Comparison of ENCODE assay signal across 12 mouse cellular contexts in the genomic region with DNA sequence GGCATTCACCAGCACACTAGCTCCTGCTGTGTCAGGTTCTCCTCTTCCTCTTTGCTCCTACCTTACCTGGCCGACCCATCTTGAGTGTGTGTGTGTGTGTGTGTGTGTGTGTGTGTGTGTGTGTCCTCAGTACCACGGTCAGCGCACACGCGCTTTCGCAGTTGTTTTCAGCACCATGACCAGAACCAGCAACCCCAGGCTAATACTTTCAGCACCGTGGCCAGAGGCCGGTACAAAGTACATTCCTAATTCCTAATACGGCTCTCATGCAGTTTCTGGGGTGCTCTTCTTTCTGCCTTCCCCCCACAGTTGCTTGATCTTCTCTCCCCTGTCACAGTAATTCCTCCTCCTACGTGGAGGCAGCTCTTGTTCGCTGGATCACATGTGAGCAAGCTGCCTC.
A peak's percentile ranks its signal among the peaks of the same experiment; 100 is the strongest.
DNase-seq lines count a peak whose midpoint lies in the region; ATAC-seq and TF ChIP-seq lines count a peak whose summit lies in the region.
"Had no signal": no experiment of that assay in that cellular context is flagged by ENCODE, and none has a peak within 500 bp of the region (broad histone marks: within the 10 kb centered on the region; RNA-seq: fewer than 3 reads in every experiment).

No protein-coding gene starts in this region.

- H3K9me3 ChIP-seq in neural tube, embryonic 15.5 days (replicated peaks): no peaks in the 10 kb centered on the region
- H3K9me3 ChIP-seq in kidney, embryonic 15.5 days (replicated peaks): no peaks in the 10 kb centered on the region
- H3K9me3 ChIP-seq in forebrain, postnatal 0 days (ENCODE audit: low read length): no peaks in the 10 kb centered on the region
- H3K9me3 ChIP-seq: heart, embryonic 15.5 days; neural tube, embryonic 12.5 days; stomach, embryonic 15.5 days had no signal

- H3K27ac ChIP-seq in neural tube, embryonic 15.5 days (replicated peaks): no peak overlapping the region
- no peak overlapping the region for H3K27ac ChIP-seq in kidney, embryonic 15.5 days
- no peak overlapping the region for H3K27ac ChIP-seq in forebrain, postnatal 0 days (ENCODE audit: low read depth, low read length)
- H3K27ac ChIP-seq: heart, embryonic 15.5 days; liver, embryonic 13.5 days; neural tube, embryonic 12.5 days; stomach, embryonic 15.5 days had no signal

- DNase-seq in adrenal gland, adult (ENCODE audit: inconsistent age in 2 of 2, low spot score in 1 of 2): peak; percentile 9 to 47
- DNase-seq in adrenal gland, adult 18-20 months (ENCODE audit: low spot score in 2 of 2): no peak
- DNase-seq in neural tube, embryonic 10.5 days (ENCODE audit: extremely low spot score, low spot score): peak; percentile 44
- peak; percentile 10 for DNase-seq in testis, postnatal 14 days (ENCODE audit: low spot score)
- DNase-seq in layer of hippocampus, adult 8-10 months (ENCODE audit: low spot score in 2 of 2): no peak
- no peak for DNase-seq in forebrain, postnatal 0 days
- DNase-seq: liver, embryonic 13.5 days had no signal

- no peaks in the 10 kb centered on the region for H3K36me3 ChIP-seq in neural tube, embryonic 15.5 days
- no peaks in the 10 kb centered on the region for H3K36me3 ChIP-seq in kidney, embryonic 15.5 days
- no peaks in the 10 kb centered on the region for H3K36me3 ChIP-seq in forebrain, postnatal 0 days (ENCODE audit: insufficient read depth)
- H3K36me3 ChIP-seq: heart, embryonic 15.5 days; liver, embryonic 13.5 days; neural tube, embryonic 12.5 days; stomach, embryonic 15.5 days had no signal

- H3K4me1 ChIP-seq in neural tube, embryonic 15.5 days: peaks cover 6% of the 10 kb centered on the region; the same call in 1 of the 2 replicates
- no peaks in the 10 kb centered on the region for H3K4me1 ChIP-seq in kidney, embryonic 15.5 days
- H3K4me1 ChIP-seq in forebrain, postnatal 0 days (ENCODE audit: insufficient read depth): no peaks in the 10 kb centered on the region
- H3K4me1 ChIP-seq: heart, embryonic 15.5 days; liver, embryonic 13.5 days; stomach, embryonic 15.5 days had no signal

- no peak overlapping the region for H3K4me2 ChIP-seq in neural tube, embryonic 15.5 days
- no peak overlapping the region for H3K4me2 ChIP-seq in kidney, embryonic 15.5 days
- H3K4me2 ChIP-seq in forebrain, postnatal 0 days (ENCODE audit: low read depth): no peak overlapping the region
- H3K4me2 ChIP-seq: heart, embryonic 15.5 days; liver, embryonic 13.5 days; neural tube, embryonic 12.5 days; stomach, embryonic 15.5 days had no signal

- H3K27me3 ChIP-seq in neural tube, embryonic 15.5 days (replicated peaks): no peaks in the 10 kb centered on the region
- H3K27me3 ChIP-seq in kidney, embryonic 15.5 days: no peaks in the 10 kb centered on the region
- H3K27me3 ChIP-seq in forebrain, postnatal 0 days (ENCODE audit: insufficient read depth, low read length): no peaks in the 10 kb centered on the region
- H3K27me3 ChIP-seq: heart, embryonic 15.5 days; liver, embryonic 13.5 days; neural tube, embryonic 12.5 days; stomach, embryonic 15.5 days had no signal

- no peak overlapping the region for H3K4me3 ChIP-seq in neural tube, embryonic 15.5 days (replicated peaks)
- no peak overlapping the region for H3K4me3 ChIP-seq in kidney, embryonic 15.5 days (replicated peaks)
- no peak overlapping the region for H3K4me3 ChIP-seq in forebrain, postnatal 0 days (ENCODE audit: low read depth, low read length)
- H3K4me3 ChIP-seq: heart, embryonic 15.5 days; liver, embryonic 13.5 days; neural tube, embryonic 12.5 days; stomach, embryonic 15.5 days had no signal

- no peak for ATAC-seq in neural tube, embryonic 15.5 days (ENCODE audit: low FRiP score)
- ATAC-seq in kidney, embryonic 15.5 days (replicated peaks; ENCODE audit: low FRiP score): 0 out of 2 replicates have a peak, but pooled peaks have one; percentile 52
- no peak for ATAC-seq in forebrain, postnatal 0 days

- 47% methylated on average over 11 of the region's 11 CpGs for WGBS in neural tube, embryonic 15.5 days
- 35% methylated on average over 11 of the region's 11 CpGs for WGBS in kidney, embryonic 15.5 days
- 39% methylated on average over 11 of the region's 11 CpGs for WGBS in forebrain, postnatal 0 days

- TF ChIP-seq CTCF in forebrain, postnatal 0 days (IDR thresholded peaks at IDR 0.05; ENCODE audit: low read depth): no peak

- no peak overlapping the region for H3K9ac ChIP-seq in neural tube, embryonic 15.5 days (replicated peaks)
- H3K9ac ChIP-seq in kidney, embryonic 15.5 days: no peak overlapping the region
- no peak overlapping the region for H3K9ac ChIP-seq in forebrain, postnatal 0 days
- H3K9ac ChIP-seq: heart, embryonic 15.5 days; liver, embryonic 13.5 days; neural tube, embryonic 12.5 days; stomach, embryonic 15.5 days had no signal

Comparison
In these comparisons a context has a peak if more than half of its experiments do, and no peak if none do; other contexts are left out.
1. DNase-seq: peak in adrenal gland, adult (2 of 2), neural tube, embryonic 10.5 days (single experiment) and testis, postnatal 14 days (single experiment); none in adrenal gland, adult 18-20 months (0 of 2), layer of hippocampus, adult 8-10 months (0 of 2) and forebrain, postnatal 0 days (single experiment).